Mouse (Mus musculus): ENCODE measurements around the gene Cacna2d3.

Gene Cacna2d3

DNA sequence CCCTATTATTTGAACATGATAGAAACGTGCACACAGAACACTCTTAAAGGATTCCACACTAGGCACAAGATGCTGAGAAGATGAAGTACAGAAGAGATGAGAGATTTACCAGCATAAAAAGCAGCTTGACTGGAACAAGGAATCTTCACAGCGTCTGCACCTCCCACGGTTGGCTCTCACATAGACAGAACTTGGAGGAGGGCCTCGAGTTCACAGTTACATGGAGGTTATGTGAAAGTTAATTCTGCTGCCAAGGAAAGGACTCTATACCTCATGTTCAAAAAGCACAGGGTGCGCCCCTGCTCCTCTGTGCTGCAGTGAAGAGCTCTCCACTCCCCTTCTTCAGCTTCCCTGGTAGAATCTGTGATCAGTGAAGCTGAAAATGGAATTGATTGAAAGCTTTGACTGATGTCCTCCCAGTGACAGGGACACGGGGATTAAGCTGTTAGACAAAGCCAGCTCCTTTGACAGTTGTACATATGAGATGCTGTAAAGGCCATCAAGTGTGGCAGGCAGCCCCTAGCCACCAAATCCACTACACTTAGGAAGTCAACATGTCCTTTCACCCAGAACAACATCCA, 243.2 kb downstream of the Cacna2d3 start:
- no peak for DNase-seq

DNA sequence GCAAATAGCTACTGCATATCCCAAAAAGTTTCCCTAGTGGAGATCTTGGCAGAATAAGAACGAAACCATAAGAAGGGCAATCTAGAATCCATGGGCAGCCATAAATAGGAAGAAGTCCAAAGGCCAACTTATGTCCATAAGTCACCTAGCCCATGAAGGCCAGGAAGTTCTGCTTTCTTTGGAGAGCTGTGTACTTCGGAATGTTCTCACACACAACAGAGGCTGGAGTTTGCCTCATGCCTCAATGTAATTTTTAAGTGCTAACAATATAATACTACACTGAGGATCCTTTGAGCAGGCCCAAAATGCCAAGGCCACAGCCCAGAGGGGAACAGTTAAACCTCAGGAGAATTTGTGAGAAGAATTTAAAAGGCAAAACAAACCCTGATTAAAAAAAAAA, 257.4 kb downstream of the Cacna2d3 start:
- DNase-seq = no peak

DNA sequence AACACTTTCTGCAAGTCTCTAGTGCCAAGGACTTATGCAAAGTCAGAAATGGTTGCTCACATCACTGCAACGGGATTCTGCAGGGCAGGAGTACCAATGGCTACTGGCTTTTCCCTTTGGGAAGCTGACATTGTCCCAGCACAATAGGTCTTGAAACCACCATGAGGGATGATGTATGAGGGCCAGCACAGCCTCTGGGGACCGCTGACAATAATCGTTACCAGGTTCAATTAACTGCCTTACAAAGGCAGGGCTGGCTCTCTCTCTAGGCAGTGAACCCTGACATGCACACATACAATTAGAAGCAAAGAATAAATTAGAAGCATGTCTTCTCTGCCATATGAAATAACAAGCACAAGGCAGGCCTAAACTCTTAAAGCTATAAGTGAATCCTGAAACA, 272.5 kb downstream of the Cacna2d3 start:
- DNase-seq = no peak

DNA sequence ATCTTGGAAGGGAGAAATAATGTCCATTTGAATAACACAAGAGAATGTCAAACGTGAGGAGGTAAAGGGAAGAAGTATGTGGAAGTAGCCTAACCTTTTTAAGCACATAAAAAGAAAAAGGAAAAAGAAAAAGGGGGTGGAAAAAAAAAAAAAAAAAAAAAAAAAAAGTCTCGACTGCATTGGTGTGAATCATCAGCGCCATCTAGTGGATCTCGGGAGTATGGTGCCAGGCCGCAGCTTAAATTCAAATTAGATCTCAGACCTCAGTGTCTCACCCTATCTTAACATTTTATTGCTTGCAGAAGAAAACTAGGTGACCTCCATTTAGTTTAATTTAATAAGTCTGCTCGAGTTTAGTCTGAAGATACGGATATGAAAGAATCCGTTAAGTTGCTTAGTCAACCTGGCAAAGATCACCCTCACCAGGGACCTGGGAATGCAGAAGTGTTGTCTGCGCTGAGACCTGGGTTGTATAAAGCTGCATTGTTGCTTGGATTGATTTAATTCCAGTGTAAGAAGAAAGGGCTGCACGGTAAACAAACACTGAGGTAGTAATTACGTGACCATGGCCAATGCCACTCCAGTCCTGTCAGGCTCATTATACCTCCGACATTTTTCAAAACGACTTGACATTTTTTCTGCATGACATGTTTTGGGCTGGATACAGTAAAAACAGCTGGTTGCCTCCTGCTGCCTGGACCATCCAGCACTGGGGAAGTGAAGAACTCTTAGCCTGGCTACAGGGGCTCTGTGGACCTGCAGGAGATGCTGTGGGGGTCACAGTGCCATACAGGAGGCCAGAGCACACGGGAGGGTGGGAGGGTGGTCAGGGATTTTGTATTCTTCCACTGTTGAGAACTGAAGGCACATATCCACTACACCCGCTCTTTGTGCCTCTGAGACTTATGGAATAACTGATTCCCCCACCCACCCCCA, 278.3 kb downstream of the Cacna2d3 start:
- DNase-seq = peak; percentile 14 to 62

DNA sequence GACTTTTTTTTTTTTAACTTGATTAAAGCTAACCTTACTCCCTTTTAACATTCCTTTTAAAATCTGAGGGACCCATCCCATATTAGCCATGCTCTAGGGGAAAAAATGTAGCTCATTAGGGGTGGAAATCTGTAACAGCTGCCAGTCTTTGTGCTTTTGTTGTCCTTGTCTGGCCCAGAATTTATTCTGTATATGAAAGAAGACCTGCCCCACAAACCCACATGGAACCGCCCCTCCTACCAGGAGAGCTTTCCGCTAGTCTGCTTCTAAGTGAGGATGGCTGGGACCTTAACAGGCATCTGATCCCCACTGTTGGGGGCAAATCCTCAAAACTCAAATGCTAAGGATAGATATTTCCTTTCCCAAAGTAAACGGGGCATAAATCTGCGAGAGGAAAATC, 279.2 kb downstream of the Cacna2d3 start:
- DNase-seq = no peak

DNA sequence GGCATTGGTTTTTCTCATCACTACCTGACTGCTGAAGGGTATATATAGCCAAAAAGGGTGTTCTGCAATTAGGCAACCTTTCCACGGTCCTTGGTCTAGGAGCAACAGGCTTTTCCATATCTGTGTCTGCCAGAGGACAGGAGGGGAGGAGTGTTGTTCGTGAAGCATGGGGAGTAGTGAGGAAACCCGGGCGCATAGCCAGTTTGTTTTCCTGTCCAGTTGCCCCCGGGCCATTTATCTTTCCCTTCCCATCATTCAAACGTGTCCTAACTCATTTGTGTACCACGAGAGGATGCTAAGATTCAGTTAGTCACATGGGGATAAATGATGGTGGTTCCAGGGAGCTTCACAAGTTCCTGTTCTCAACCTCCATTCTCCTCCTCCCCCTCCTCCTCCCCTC, 283.0 kb downstream of the Cacna2d3 start:
- no peak for DNase-seq

DNA sequence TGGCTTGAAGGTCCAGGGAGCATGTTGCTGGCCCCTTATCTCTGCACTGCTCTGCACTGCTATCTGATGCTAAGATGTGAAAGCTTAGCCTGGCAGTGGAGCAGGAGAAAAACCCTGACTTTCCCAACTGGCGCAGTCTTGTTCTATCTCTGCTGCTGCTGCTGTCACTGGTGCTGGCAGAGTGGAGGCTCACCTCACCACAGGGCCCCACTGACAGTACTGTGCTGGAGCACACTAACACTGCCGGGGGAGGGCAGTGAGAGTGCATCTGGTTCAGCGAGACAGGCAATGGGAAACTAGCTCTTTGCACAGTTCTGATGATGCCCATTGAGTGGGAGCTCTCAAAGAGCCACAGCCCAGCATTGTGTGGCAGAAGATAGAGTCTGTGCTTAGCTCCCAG, 283.4 kb downstream of the Cacna2d3 start:
- DNase-seq = no peak

DNA sequence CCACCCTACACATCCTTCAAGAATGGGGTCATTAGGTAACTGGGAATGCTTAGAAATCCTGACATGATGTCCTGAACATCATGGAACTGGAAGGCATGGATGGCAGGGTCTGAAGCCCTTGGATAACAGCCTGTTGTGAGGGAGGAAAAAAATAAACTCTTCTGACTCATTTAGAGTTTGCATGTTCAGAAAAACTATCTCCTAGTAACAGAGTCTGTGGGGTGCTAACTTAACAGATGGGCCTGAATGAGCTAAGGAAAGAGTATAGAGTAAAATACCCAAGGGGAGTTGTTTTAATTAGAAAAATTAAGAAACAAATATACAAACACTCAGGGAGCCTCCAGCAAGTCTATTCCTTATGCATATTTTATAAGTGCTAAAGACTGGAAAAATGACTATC, 286.5 kb downstream of the Cacna2d3 start:
- DNase-seq = no peak

DNA sequence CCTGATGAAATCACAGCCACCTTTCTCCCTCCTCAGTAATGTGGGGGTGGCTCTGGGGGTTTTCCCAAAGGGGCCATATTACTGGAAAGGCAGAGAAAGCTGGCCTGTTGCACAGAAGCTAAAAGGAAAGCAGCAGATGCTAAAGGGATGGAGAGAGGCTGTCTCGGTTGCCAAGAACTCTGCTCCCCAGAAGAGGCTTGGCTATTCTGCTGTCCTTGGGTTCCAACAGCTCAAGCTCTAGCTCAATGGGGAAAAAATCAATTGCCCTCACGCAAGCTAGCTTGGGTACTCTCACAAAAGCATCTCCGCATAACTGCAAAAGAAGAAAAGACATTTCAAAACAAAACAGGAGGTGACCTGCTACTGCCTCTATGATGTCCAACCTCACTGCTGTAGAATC, 287.9 kb downstream of the Cacna2d3 start:
- no peak for DNase-seq

DNA sequence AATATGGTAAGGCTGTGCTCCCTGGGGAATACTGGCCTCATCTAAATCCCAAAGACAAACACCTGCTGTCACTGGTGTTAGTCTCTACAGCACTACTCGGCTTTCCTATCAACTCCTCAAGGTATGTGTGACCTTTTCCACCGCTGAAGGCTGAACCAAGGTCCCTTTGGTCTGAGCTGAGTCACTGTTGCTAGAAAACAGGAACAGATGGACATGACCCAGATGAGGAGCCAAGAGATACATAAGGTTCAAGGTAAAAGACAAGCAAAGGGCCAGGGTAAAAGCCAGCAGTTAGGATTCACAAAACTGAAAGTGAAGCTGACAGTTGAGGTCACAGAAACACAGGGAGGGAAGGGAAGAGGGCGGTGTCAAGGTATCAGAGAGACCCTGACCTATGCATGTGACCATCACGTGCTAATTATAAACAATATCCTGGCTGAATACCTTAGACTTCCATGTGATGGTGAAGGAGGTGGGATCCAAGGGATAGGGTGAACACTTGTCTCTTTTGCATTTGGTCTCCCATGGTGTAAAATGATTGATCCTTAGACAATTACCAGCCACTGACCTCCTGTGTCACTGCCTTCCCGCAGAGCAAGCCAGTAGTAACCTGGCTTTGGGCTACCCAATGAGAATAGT, 288.5 kb downstream of the Cacna2d3 start:
- DNase-seq = no peak

DNA sequence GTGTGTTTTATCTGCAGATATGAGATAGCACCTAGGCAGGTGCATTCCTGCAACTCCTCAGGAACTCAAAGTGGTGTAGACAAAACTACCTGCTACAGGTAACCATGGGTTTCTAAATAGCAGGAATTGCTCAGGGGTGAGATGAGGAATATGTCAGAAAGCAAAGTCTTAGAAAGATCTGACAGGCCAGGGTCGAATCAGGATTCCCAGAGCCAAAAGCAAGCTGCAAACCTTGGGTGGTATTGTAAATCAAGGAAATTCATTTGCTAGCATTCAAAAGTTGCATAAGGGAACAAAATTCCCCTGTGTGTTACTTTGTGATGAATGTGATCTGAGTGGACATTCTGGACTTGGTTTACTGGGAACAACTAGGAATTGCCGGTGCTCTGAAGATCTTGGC, 291.9 kb downstream of the Cacna2d3 start:
- no peak for DNase-seq

DNA sequence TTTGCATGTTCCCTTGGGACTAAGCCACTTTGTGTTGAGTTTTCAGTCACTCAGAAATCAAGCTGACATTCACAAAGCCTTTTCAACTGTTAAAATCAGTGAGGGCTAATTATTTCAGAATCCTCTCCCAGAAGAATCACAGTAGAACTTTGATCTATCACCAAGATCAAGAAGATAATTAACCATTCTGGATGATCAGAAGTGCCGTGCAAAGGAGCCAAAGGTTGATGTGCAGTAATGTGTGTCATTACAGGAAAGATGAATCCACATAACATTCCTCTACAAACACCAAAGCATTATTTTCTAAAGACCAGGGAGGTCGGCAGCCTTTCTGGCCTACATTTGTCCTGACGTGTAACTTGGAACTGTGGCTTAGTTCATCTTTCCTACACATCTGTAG, 296.0 kb downstream of the Cacna2d3 start:
- peak; percentile 29 to 53 for DNase-seq

DNA sequence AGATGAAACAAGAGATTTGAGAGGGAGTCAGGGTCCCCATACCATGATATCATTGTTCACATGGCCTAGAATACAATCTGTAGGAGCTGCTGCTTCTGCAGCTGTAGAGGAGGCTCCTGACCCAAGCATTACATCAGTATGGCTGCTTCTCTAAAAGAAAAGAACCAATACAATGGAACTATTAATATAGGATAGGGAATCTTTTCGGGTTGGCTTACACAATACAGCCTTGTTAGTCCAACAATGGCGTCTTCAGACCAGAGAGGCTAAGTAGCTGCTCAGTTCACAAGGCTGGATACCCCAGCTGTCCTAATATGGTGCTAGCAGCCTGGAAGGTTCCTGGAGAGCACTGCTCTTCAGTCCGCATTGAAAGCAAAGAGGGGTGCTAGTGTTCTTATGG, 296.5 kb downstream of the Cacna2d3 start:
- no peak for DNase-seq

DNA sequence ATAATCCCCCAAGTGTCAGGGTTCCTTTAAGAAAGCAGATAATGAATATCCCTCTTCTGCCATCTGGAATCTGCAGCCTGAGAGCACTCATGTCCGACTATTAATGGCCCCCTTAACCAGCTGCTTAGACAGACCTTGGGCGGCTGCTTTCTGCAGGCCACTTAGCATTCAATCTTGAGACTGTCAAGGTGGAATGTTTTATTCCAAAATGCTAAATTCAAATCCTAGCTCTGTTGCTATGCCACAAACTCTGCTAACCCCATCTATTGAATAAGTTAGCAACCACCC, 315.8 kb downstream of the Cacna2d3 start:
- no peak for DNase-seq

DNA sequence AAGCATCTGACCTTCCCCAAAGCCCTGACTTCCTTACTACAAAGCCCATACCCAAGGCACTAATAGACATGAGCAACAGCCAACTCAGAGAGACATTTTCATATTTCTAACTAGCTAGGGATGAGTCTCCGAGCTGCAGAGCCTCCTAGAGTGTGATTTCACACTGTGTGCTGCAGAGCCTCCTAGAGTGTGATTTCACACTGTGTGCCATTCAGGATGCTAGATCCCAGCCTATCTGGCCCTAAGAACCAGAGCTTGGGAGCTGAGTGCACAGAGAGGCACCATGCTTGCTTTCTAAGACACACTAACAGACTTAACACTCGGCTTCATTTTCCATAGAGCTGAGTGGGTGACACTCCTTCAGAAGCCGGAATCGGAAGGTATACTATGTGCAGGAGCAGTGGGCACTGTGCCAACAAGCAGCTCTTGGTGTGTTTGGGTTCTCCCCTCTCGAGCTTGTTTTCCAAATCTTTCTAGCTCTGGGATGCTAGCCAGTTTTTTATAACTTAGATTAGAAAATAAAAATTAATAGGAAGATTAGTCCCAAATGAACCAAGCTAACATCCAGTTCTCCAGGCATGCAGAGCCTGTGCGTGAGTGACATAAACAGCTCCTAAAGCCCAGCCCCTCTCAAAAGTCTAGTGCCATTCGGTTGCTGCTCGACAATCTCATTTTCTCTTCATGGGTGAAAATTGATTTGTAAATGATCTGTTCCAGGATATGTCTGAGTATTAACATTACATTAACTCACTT, 316.4 kb downstream of the Cacna2d3 start:
- no peak for DNase-seq

DNA sequence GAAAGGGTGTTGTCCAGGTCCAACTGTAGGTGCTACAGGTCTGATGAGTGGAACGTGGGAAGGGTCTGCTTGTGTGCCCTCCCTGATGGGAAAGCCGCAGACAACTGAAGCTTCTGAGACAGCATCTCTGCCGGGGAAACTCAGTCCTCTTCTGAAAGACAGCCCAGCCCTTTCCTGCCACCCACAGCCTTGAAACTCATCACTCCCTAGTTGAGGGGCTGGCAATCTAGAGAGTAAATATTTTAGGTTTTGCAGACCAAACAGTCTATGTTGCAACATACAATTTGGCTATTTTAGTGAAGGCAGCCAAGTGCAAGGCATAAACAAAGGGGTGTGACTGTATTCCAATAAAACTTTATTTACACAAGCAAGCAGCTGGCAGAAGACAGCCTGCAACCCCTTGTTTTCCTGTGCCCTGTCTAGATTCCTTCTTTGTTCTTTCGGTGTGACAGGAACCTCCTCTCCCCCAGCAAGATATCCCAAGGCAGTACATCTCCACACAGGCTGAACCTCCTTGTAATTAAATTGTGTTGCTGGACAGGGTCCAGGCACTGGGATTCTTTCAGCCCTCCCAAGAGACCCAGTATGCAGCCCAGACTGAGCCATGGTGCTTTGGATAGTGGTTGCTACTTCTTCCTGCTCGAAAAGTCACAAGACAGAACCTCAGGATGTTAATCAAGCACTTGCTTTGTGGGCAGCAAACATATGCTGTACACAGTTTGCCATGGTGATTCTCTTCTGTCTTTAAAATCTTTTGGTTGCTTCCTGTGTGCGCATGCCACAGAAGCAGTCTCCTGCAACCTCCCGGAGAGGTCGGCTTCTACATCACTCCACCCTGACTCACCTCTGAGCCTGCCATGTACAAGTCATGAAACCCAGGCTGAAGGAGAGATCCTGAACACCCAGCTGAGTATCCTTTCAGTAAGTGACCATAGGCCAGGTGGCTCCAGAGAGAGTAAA, 317.5 kb downstream of the Cacna2d3 start:
- DNase-seq = peak in 1 of 2 experiments; percentile 12

DNA sequence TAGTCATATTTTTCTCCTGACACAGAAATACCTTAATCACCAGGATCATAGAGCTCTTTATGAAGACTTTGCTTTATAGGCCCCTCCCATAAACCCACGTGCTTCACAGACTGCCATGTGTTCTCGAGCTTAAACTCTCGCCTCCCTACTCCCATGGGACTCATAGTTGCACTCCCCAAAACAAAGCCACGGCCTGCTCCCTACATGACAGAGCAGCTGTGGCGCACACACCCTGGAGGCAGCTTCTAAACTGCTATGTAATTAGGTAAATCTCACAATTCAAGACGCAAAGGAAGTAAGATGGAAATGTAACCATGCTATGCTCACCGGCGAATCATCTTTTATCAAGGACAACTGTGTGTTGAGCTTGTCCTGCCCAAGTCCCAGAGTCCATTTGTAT, 319.2 kb downstream of the Cacna2d3 start:
- no peak for DNase-seq

DNA sequence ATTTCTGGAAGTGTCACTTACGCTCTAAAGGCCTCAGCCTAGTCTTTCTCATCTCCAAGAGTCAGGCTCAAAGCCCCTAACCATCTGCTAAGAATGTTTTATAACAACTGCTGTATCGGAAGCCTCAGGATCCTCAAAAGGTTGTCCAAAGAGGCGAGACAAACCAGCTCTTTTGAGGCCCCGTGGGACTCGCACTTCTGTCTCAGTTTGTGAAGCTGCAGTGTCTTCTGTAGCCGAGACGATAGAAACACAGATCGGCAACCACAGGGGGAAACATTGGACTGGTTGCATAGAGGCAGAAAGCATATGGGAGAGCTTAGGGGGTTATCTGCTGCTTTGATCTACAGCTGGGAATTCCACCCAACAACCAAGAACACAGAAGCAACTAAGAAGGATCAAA, 327.9 kb downstream of the Cacna2d3 start:
- DNase-seq = no peak

DNA sequence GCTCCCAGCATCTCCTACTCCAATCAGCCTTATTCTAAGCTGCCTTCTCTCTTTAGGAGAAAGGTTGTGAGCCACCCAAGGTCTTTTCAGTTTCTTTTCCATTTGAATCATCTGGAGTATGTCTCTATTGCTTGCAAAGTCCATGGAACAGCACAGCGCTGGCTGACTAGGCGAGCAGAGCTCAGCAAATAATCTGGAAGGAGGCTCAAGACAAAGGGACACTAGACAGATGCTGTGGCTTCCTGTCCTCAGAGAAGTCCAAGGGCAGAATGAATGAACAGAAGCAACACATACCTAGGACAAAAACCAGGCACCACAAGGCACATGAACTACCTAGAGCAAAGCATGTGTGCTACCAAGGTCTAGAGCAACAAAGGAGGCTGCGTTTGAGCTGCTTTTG, 328.8 kb downstream of the Cacna2d3 start:
- no peak for DNase-seq

DNA sequence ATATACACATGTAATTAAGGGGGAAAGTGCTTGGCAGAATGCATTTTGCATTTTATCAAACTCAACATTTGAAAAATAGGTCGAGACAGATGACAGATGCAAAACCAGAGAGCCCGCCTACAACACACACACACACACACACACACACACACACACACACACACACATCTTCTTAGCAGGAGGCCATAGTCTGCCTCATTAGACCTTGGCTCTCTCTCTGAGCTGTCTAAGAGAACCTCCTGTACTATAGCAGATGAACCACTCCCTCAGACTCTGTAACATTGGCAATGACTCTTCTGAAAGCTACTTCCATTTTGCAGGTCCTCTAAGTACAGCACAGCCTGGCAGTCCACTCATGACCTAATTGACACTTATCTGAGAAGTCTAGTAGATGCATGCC, 330.2 kb downstream of the Cacna2d3 start:
- no peak for DNase-seq

DNA sequence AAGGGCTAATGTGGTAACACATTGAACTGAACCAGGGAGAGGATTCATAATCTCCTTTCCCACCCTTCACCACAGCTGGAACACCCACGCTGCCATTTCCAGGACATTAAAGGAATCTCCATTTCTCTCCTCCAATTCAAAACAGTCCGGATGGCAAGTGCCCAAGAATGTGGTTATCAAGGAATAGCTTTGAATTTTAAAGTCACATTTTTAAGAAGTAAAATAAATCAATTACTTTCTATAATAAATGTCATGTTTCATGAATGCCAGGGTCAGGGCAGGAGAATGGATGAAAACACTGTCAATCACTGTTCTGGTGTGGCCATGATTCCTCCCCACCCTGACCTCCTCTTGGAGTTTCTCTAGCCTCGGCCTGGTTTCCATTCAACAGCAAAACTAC, 333.9 kb downstream of the Cacna2d3 start:
- DNase-seq = no peak

DNA sequence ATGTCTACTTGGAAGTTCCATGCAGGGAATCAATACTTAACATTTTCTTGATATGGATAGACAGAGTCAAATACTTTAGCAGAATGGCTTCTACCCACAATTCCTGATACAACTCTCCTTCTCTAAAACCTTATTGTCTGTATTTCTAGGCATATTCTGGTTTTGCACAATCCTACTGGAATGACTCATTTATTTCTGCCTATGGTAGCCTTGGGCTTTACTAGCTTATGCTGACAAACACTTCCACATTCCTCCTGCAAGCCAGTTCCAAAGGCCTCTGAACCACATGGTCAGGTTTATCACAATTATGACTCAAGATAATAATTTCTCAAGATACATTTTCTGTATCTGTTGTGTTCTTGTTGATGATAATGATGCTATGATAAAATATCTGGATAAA, 336.2 kb downstream of the Cacna2d3 start:
- DNase-seq = no peak

Data from kidney, adult 8-10 months (tissue).